Mouse (Mus musculus): ENCODE results near the gene Cmpk2.
"Not testable (repeated sequence)": the region's sequence is repeated elsewhere in the genome, so short reads cannot be mapped to it uniquely, and the experiment has no call there.

The Cmpk2 gene

GRCm38 (mm10) chr12:26485738-26486580 is 17.0 kb downstream of the Cmpk2 start:
- not testable (repeated sequence) for DNase-seq

DNA sequence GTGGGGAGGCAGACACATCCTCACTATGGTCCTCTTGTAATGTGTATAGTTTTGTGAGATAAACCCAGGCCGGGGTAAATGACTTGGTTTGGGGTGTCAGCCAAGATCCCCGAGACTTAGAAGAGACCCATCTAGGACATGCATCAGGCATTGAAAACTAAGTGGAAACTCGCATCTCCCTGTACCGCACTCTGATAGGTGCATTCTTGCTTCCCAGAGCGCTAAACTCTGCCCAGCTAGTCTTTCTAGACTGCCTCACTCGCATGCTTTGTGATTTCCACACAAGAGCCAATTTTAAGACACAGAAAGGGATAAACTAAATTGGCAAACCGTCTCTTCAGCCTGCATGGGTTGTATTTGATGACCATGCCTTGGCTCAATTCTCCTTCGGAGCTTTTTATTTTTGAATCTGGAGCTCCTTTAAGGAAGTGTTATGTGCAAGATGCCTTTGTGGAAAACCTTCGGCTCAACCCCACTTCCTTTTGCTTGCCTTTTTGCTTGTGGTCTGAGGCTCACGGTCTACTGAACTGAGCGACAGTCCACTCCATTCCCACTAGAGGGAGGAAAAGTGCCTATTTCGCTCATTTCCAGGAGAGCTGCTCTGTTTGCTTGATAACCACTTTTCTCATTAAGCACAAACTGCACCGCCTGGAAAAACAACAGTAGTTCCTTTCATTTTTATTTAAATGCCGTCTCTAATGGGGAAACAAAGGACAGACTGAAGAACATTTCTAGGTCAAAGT is 19.0 kb downstream of the Cmpk2 start:
- DNase-seq, result peak; percentile 67

DNA sequence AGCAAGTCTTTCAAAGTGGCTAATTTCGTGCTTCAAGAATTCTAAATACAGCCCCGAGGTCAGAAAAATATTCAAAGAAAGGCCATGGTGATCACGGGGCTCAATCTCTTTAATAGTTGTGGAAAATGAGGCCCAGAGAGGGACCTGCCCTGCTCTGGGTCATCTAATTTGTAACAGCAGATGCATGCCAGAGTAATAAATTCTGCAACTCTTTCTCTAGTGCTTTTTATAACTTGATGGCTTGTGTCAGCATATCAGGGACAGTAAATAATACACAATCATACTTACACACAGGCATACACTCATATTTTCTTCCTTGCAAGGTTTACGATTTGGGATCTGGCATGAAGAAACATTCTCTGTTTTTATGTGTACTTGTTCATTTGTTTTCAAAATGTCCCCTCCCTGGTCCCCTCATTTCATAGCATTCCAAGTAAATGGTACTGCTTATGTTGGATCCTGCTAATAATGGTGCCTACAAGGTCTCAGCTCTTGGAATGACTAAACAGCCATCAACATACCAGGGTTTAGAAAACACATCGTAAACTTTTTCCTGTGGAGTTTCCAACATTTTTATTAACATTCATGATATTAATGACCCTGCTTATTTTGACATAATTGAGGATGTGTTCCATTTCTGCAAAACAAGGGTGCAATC is 19.7 kb downstream of the Cmpk2 start:
- no peak for DNase-seq

DNA sequence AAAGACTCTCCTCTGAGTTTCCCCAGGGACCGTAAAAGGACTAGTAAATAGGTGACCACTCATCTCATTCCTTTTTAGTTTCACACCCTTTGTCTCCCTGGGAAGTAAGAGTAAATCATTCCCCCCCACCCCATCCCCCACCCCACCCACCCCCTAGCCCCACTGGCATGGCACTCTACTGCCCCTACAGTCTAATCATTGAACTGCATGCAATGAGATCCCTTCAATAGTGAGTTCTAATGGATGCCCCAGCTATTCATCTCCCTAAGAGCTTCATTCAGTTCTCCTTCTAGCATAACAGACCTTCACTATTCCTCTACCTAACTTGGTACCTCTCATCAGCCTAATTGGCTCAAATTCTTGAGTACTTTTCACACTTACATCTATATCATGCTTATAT is 20.9 kb downstream of the Cmpk2 start:
- no peak for DNase-seq

DNA sequence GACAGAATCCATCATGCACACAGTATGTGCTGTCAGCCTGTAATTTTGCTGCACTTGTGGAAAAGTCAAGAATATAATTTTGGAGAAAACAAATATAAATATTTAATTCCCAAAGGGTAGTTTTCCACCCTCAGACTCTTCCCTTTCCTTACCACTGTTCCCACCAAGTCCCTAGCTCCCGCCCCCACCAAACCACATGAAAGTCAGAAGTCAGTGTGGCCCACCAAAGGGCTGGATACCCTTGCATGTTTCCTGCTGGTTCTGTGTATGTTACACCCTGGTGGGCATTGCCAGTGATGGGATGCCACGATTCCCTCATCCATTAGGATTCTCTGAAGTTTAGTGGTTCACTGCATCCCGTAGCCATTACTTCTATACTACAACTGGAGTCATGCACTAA is 32.0 kb downstream of the Cmpk2 start:
- DNase-seq, result no peak

DNA sequence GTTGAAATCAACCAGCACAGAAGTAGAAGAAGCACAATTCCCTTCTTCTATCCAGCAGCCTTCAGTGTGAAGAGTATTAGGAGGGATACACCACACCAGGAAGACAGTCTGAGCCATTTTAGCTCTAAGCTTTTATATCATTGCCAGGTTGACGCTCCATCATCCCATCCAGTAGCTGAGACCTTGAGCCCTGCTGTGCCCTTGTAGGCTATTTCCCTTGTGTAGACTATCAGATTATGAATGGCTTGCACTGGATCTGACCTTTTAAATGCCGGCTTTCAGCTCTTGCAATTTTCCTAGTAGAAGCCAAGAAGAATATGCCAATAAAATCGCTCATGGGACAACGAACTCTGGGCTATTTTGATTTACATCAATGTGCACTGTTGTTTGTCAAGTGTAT is 42.0 kb downstream of the Cmpk2 start:
- DNase-seq, result no peak

- DNase-seq, result no peak
Measured at GRCm38 (mm10) chr12:26518206-26518605, 49.2 kb downstream of the Cmpk2 start.

- DNase-seq, result peak; percentile 63
Measured at GRCm38 (mm10) chr12:26524943-26525697, 56.1 kb downstream of the Cmpk2 start.

DNA sequence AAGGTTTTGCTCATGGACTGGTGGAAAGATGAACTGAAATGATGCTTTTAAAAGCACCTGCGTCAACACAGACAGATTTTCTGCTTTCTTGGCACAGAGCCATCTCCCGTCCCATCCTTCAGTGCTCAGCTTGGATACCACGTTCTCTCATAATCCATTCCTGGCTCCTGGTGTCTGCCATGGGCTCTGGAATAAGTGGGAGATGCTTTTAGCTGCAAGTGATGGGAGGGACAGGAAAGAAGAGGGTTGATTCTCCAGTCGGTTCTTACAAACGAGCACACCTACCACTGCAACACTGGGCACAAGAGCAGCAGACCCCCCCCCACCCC is 56.7 kb downstream of the Cmpk2 start:
- DNase-seq, result no peak
